Mouse (Mus musculus) forebrain, embryonic 16.5 days (tissue): Measurements from ENCODE around the gene Phpt1. TPM values are rescaled to one million over a fixed set of nuclear protein-coding genes. Genes with fewer than 3 reads are reported as not detected.

ENCODE experiments used
- ATAC-seq: fragments of 200-750 bp; cut with Nextera tagmentation; 2 replicates; pipeline ENCODE4 v1.8.0; 2017; ENCODE audit warnings: mild to moderate bottlenecking, moderate library complexity
- H3K27ac ChIP-seq: fragments of 300-500 bp; sonication (generic); 2 replicates; pipeline ENCODE4 v1.5.1; 2014; ENCODE audit warnings: low read length, control low read depth
- H3K27me3 ChIP-seq: fragments of 300-500 bp; sonication (generic); replicated peaks from 2 replicates; pipeline ENCODE4 v1.6.1; 2014; ENCODE audit warnings: low read length; ENCODE audit not compliant: control insufficient read depth, insufficient read depth
- H3K36me3 ChIP-seq: fragments of 300-500 bp; sonication (generic); 2 replicates; pipeline ENCODE4 v1.6.1; 2014; ENCODE audit not compliant: control insufficient read depth, insufficient read depth
- H3K4me1 ChIP-seq: fragments of 300-500 bp; sonication (generic); replicated peaks from 2 replicates; pipeline ENCODE4 v1.6.1; 2014; ENCODE audit warnings: low read length; ENCODE audit not compliant: control insufficient read depth, insufficient read depth
- H3K4me2 ChIP-seq: fragments of 300-500 bp; sonication (generic); 2 replicates; pipeline ENCODE4 v1.6.1; 2014; ENCODE audit warnings: mild to moderate bottlenecking, low read length, control low read depth
- H3K4me3 ChIP-seq: fragments of 300-500 bp; sonication (generic); replicated peaks from 2 replicates; pipeline ENCODE4 v1.5.1; 2014; ENCODE audit warnings: mild to moderate bottlenecking, low read length, control low read depth
- H3K9ac ChIP-seq: fragments of 300-500 bp; sonication (generic); replicated peaks from 2 replicates; pipeline ENCODE4 v1.6.1; 2014; ENCODE audit warnings: low read depth, low read length, control low read depth
- H3K9me3 ChIP-seq: fragments of 300-500 bp; sonication (generic); 2 replicates; pipeline ENCODE4 v1.6.1; 2016; ENCODE audit warnings: low read length; ENCODE audit not compliant: control insufficient read depth
- WGBS: fragments of 180-500 bp; shearing (Covaris S2); extraction: QIAGEN DNeasy Blood & Tissue Kit; methylation state at CpG from one replicate; pipeline ENCODE4 v1.1.7; 2014; 5-methylcytosine and 5-hydroxymethylcytosine counted together
- polyA plus RNA-seq: library from polyadenylated mRNA; unstranded; fragments of >200 nt; fragmentation: Nextera tagmentation; extraction: Ambion mirVana; gene quantifications from 2 replicates; pipeline ENCODE4 v1.2.1, GENCODE M21; 2015

The Phpt1 gene
- polyA plus RNA-seq, 1 experiment from 2014 or later, result 141 TPM

DNA sequence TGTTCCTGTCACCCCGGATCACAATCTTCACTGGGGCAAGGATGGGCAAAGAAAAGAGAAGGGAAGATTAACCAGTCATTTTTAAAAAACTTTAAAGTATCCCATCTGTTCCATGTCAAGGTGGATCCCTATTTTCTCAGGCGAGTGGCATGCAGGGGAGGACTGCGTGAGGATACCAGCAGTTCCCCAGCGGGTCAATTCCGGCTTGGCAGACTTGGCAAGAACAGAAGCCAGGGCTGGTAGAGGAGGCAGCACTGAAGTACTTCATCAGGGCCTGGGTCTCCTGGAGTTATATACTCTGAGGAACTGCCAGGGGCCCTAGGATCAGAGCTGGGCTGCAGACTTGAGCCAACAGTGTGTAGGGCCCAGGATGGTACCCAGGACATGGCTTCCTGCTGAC, 27.5 kb upstream of the Phpt1 start:
- Histone ChIP-seq H3K9me3 (no peaks in the 10 kb centered on the region), H3K27me3 (no peaks in the 10 kb centered on the region), H3K9ac (no peak overlapping the region), H3K36me3 (peaks cover 26% of the 10 kb centered on the region), H3K4me2 (no peak overlapping the region), H3K4me1 (peaks cover 15% of the 10 kb centered on the region), H3K27ac (no peak overlapping the region), H3K4me3 (no peak overlapping the region)
- no peak for ATAC-seq
- 98% methylated on average over 5 of the region's 5 CpGs for WGBS

GRCm38 (mm10) chr2:25600037-25600436, 25.0 kb upstream of the Phpt1 start:
- peaks cover 37% of the 10 kb centered on the region for H3K36me3 ChIP-seq
- H3K9me3 ChIP-seq, result no peaks in the 10 kb centered on the region
- H3K9ac ChIP-seq, result no peak overlapping the region
- no peaks in the 10 kb centered on the region for H3K4me1 ChIP-seq
- H3K4me3 ChIP-seq, result no peak overlapping the region
- no peaks in the 10 kb centered on the region for H3K27me3 ChIP-seq
- H3K4me2 ChIP-seq, result no peak overlapping the region
- no peak overlapping the region for H3K27ac ChIP-seq
- 82% methylated on average over 2 of the region's 2 CpGs for WGBS
- ATAC-seq, result no peak

GRCm38 (mm10) chr2:25598749-25599148, 23.7 kb upstream of the Phpt1 start:
- Histone ChIP-seq H3K4me1 (no peaks in the 10 kb centered on the region), H3K4me3 (no peak overlapping the region), H3K4me2 (no peak overlapping the region), H3K9ac (no peak overlapping the region), H3K27ac (no peak overlapping the region), H3K36me3 (peaks cover 43% of the 10 kb centered on the region), H3K9me3 (no peaks in the 10 kb centered on the region), H3K27me3 (no peaks in the 10 kb centered on the region)
- no peak for ATAC-seq
- 96% methylated on average over 1 of the region's 1 CpGs for WGBS

- no peak overlapping the region for H3K27ac ChIP-seq
- peaks cover 53% of the 10 kb centered on the region for H3K36me3 ChIP-seq
- no peak for ATAC-seq
- no peaks in the 10 kb centered on the region for H3K9me3 ChIP-seq
- no peak overlapping the region for H3K4me3 ChIP-seq
- H3K4me1 ChIP-seq, result no peaks in the 10 kb centered on the region
- 94% methylated on average over 5 of the region's 5 CpGs for WGBS
- no peak overlapping the region for H3K4me2 ChIP-seq
- H3K9ac ChIP-seq, result no peak overlapping the region
- H3K27me3 ChIP-seq, result no peaks in the 10 kb centered on the region
Observed at GRCm38 (mm10) chr2:25596765-25597510, 21.9 kb upstream of the Phpt1 start.

GRCm38 (mm10) chr2:25591863-25592262, 16.8 kb upstream of the Phpt1 start:
- Histone ChIP-seq H3K4me3 (no peak overlapping the region), H3K27me3 (no peaks in the 10 kb centered on the region), H3K9ac (no peak overlapping the region), H3K36me3 (peaks cover 44% of the 10 kb centered on the region), H3K27ac (no peak overlapping the region), H3K4me1 (no peaks in the 10 kb centered on the region), H3K9me3 (no peaks in the 10 kb centered on the region), H3K4me2 (no peak overlapping the region)
- WGBS, result 86% methylated on average over 2 of the region's 2 CpGs
- no peak for ATAC-seq

- H3K4me3 ChIP-seq, result no peak overlapping the region
- peaks cover 32% of the 10 kb centered on the region for H3K36me3 ChIP-seq
- H3K4me1 ChIP-seq, result no peaks in the 10 kb centered on the region
- no peaks in the 10 kb centered on the region for H3K27me3 ChIP-seq
- H3K9ac ChIP-seq, result no peak overlapping the region
- ATAC-seq, result no peak
- no peak overlapping the region for H3K27ac ChIP-seq
- no peaks in the 10 kb centered on the region for H3K9me3 ChIP-seq
- 93% methylated on average over 8 of the region's 8 CpGs for WGBS
- no peak overlapping the region for H3K4me2 ChIP-seq
Observed at GRCm38 (mm10) chr2:25588227-25588907, 13.3 kb upstream of the Phpt1 start.

GRCm38 (mm10) chr2:25587290-25587689, 12.3 kb upstream of the Phpt1 start:
- Histone ChIP-seq H3K27me3 (no peaks in the 10 kb centered on the region), H3K27ac (no peak overlapping the region), H3K4me1 (peaks cover 3% of the 10 kb centered on the region; the same call in 1 of the 2 replicates), H3K36me3 (peaks cover 25% of the 10 kb centered on the region), H3K9me3 (no peaks in the 10 kb centered on the region), H3K4me2 (no peak overlapping the region), H3K9ac (no peak overlapping the region), H3K4me3 (no peak overlapping the region)
- ATAC-seq, result no peak
- 92% methylated on average over 8 of the region's 8 CpGs for WGBS

- ATAC-seq, result no peak
- H3K27me3 ChIP-seq, result peaks cover 6% of the 10 kb centered on the region
- no peaks in the 10 kb centered on the region for H3K9me3 ChIP-seq
- H3K27ac ChIP-seq, result no peak overlapping the region
- 77% methylated on average over 3 of the region's 3 CpGs for WGBS
- H3K4me3 ChIP-seq, result no peak overlapping the region
- no peak overlapping the region for H3K9ac ChIP-seq
- H3K36me3 ChIP-seq, result peaks cover 15% of the 10 kb centered on the region; the same call in 1 of the 2 replicates
- H3K4me2 ChIP-seq, result no peak overlapping the region
- H3K4me1 ChIP-seq, result peaks cover 18% of the 10 kb centered on the region
Observed at GRCm38 (mm10) chr2:25585601-25586000, 10.6 kb upstream of the Phpt1 start.

GRCm38 (mm10) chr2:25584856-25585255, 9.8 kb upstream of the Phpt1 start:
- Histone ChIP-seq H3K9me3 (no peaks in the 10 kb centered on the region), H3K27me3 (peaks cover 13% of the 10 kb centered on the region), H3K27ac (no peak overlapping the region), H3K4me1 (peaks cover 23% of the 10 kb centered on the region), H3K4me2 (no peak overlapping the region), H3K36me3 (peaks cover 7% of the 10 kb centered on the region; the same call in 1 of the 2 replicates), H3K9ac (no peak overlapping the region), H3K4me3 (no peak overlapping the region)
- 72% methylated on average over 4 of the region's 4 CpGs for WGBS
- no peak for ATAC-seq
